Mouse (Mus musculus) NIH3T3 (cell line): ENCODE results near the gene Gm10053.
A peak's percentile ranks its signal among the peaks of the same experiment; 100 is the strongest.
"Not testable (repeated sequence)": the region's sequence is repeated elsewhere in the genome, so short reads cannot be mapped to it uniquely, and the experiment has no call there.

Experiments
- DNase-seq: peaks from one replicate; pipeline ENCODE4 v3.0.0-alpha.2; 2012; ENCODE audit warnings: low read depth

The Gm10053 gene

GRCm38 (mm10) chr19:24875129-24875870 is at the start of gene Gm10053:
Gene Gm10053, plus strand, starts transcription at chr19:24875686.
- not testable (repeated sequence) for DNase-seq

- DNase-seq: no peak
Measured at GRCm38 (mm10) chr19:24842080-24842479, 33.4 kb upstream of the Gm10053 start.

DNA sequence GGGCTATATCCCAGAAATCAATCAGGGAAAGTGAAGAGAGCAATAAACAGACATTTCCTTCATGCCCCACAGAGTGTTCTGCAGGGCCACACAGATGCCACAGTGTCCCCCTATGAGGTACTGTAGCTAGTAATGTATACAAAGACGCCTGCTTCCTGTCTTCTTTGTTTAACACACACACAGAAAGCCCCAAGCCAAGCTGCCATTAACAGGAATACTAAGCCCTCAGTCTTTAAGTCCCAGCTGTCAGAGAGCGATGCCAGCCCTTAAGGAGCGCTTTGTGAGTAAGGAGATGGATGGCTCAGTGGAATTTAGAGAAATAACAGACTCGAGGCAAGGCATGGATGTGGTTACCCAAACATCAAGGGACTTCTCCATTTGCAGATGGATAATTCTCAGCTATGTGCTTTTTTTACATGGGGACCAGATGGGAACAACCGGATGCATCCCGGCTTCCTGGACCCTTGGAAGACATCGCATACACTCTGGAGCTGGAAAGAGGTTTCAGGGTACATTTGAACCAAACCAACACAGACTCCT is 30.4 kb upstream of the Gm10053 start:
- peak; percentile 24 for DNase-seq

DNA sequence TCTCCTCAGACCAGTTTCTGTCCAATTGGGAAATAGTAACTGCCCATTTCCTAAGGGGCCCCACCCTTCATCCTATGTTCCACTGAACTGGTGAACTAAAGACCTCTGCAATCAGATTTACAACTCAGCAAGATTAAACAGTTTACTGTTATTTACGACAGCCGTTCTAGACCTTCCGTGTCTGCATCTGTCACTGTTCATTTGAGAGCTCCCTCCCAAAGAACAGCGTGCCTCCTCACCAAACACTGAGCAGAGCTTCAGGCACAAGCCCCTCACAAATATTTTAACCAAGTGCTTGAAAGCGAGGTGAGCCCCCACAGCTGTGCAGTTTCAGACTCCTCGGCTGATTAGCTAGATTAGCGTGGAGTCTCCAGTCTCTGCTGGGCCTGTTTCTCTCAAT is 27.1 kb upstream of the Gm10053 start:
- DNase-seq: no peak

- DNase-seq: no peak
Measured at GRCm38 (mm10) chr19:24848844-24849243, 26.6 kb upstream of the Gm10053 start.

- no peak for DNase-seq
Measured at GRCm38 (mm10) chr19:24851456-24852315, 23.8 kb upstream of the Gm10053 start.

DNA sequence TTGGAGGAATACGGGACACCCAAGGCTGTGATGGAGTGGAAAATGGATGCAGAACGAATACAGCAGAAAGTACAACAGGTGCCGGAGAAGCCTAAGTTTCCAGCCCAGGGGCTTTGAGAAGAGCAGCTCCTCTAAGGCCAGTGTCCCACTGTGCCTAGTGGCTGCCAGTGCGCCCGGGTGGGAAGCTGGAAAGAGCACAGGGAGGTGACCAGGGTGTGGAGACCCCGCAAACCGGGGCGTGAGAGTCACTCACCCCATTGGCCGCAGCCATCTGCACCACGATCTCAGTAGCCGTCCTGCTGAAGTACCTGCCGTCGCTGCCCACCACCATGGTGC is 14.2 kb upstream of the Gm10053 start:
- DNase-seq: no peak

DNA sequence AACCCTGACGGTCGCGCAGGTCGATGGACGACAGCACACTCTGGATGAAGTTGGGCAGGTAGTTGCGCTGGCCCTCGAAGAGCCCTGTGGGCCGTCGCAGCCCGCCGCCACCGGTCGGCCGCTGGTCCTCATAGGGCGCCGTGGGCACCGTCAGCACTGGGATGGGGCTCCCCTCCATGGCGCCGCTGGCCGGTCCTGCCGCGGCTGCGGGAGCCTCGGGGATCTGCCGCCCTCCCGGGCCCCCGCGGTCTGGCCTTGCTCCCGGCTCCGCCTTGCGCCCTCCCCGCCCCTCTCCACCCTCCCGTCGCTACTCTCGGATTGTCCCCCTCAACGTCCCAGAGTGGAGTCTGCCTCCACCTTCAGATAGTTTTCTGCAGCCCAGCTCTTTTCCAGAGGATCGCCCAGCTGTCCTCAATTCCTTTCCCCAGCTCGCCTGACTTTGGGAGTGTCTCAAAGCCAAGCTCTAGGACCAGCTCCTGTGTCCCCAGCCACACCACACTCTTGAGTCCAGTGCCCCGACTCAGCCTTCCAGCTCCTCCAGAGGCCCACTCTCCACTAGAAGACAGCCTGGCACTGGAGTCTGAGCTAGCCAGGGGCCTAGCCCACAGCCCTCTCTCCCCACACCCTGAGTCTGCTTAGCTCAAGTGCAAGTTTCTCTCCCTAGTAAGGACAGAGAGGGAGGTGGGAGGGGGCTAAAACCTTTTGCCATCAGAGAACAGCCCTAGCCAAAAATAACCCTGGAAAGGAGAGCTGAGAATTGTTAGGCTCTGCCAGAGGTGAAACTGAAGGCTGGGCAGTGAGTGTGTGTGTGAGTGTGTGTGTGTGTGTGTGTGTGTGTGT is 13.7 kb upstream of the Gm10053 start, which contains the start of gene Pgm5:
Gene Pgm5, minus strand, starts transcription at position 244 of the 840 bp plus-strand sequence.
- DNase-seq: peak; percentile 40

DNA sequence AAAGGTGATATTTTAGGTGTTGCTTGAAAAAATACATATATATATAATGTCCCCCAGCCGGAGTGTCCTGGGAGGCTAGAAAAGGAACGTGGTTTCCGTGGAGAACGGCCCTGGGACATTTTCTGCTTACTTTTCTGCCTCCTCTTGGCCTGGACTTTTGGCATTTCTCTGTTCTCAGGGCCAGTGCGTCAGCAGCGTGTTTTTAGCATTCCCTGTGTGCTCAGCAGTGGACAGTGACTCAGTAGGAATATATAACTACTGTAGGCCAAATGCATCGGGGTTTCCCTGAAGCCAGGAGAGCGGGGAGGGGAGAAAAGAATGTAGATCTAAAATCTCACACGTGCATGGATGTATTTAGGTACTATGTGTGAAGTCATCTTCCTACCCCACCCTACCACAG is 10.1 kb upstream of the Gm10053 start:
- DNase-seq: peak; percentile 44

- peak; percentile 90 for DNase-seq
Measured at GRCm38 (mm10) chr19:24871037-24871635, 4.3 kb upstream of the Gm10053 start.

DNA sequence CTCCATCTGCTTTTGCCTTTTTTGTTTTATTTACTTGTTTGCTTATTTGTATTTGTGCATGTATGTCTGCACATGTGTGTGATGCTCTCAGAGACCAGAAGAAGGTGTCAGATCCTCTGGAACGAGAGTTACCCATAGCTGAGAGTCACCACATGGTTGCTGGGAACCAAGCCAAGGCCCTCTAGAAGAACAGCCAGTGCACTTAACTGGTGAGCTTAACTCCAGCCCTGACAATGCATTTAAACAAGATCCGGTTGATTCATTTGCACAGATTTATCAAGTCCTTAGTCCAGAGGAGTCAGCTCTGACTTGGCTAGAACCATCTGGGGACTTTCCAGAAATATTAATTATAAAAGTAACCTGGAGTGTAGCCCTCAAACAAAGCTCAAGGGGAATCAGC is 1.6 kb upstream of the Gm10053 start:
- DNase-seq: peak; percentile 69

DNA sequence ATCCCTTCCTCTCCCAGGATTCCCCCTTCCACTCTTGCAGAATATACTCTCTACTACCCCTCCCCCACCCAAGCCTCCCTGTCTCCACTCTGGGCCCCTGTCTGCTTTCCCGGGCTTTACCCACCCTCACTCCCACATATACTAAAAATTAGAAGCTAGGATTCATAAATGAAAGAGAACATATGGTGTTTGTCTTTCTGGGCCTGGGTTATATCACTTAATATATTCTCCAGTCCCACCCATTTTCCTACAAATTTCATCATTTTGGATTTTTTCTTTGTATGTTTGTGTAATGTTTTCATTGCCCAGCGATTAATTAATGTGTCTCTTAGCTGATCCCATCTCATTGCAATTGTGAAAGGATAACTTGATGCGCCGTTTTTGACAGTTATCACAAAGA is 5.8 kb downstream of the Gm10053 start:
- no peak for DNase-seq

- DNase-seq: peak; percentile 87
Measured at GRCm38 (mm10) chr19:24885504-24885903, 10.0 kb downstream of the Gm10053 start.

GRCm38 (mm10) chr19:24886888-24887287 is 11.4 kb downstream of the Gm10053 start:
- no peak for DNase-seq

DNA sequence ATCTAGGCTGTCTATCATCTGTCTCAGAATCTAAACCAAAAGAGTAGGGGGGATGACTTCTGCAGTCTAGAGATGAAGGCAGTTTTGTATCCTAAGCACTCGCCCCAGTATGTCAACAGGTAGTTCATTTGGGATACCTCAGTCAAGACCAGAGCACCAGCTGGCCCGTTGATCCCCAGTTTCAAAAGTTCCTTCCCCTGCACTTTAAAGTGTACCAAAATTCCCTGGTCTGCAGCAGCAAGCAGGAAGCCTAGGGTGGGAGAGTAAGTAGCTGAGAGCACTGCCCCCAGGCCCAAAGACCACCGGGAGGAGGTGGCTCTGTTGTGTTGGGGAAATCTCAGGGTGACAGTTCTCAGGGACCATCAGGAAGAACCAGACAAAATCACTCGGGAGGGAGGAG is 21.1 kb downstream of the Gm10053 start:
- no peak for DNase-seq

GRCm38 (mm10) chr19:24897006-24897895 is 21.8 kb downstream of the Gm10053 start:
- DNase-seq: no peak

DNA sequence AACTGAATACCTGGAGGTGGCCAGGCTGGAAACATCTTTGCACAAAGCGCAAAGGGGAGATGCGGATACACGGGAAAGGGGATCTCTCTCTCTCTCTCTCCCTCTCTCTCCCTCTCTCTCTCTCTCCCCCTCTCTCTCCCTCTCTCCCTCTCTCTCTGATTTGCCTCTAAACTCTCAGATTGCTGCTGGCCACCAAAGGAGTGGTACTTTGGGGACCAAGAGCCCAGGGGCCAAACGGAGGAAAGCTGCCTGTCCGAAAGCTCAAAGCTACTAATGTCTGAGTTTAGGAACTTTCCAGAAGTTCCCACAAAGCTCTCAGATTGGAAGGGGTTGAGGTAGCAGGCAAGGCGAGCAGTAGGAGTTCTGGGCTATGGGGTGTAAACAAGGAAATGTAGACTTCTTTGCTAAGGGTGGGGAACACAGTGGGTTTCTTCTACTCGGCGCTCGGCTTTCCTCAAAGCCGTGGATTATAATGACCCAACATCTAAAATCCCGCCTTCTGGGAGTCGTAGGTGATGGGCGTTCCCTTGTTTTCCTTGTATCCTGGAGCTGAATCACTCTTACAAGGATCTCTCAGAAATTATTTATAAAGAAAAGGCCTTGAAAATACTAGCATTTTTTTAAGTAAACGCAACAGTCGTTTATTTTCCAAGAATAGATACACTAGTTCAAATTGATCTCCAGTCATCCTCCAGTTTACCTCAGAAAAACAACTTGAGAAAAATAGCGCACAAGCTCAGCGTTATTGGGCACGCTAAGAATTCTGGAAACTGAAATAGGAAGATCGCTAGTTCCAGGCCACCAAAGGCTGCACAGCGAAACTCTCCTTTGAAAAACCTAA is 22.6 kb downstream of the Gm10053 start:
- DNase-seq: no peak

DNA sequence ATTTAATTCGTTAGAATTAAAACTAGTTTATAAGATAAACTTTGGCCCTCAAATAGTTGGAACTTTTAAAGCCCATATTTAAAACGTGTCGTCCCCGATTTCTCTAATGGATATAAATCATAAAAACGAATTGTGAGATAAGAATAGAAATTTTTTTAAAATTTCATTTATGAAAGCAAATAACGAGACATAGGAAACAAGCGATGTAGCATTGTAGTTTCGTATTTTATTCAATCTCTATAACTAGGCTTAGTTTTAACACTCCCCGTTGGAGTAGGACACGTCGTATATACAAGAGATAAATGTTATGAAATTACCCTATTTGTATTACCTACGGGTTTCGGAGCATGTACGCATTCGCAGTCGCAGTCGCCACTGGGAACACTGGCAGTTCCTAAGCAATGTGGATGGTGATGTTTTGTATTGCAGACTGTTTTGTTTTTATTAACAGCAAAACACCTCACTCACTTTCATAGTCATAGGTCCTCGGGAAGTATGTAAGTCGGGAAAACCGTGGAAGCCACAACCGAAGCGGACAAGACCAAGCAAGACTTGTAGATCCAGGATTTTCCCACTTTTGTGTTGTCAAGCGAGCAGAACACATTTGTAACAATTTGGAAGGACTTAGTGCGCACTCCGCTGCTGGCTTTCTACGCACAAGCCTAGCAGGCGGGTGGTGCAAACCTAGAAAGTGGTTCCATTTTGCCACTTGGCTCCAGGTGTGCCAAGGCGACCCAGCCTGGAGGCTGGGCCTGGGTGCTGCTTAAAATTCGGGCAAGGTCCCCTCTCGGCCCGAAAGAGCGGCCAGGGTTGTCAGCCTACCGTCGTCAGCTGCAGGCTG is 23.5 kb downstream of the Gm10053 start:
- no peak for DNase-seq
